Mouse (Mus musculus): Measurements from ENCODE around the gene 1700028P14Rik. TPM values are rescaled to one million over a fixed set of nuclear protein-coding genes. Genes with fewer than 3 reads are reported as not detected.

Gene 1700028P14Rik
- polyA plus RNA-seq, 1 experiment from 2014 or later, result 2.8 TPM

GRCm38 (mm10) chr19:23643819-23644218 lies 8.8 kb downstream of the 1700028P14Rik start:
- 90% methylated on average over 5 of the region's 5 CpGs for WGBS
- no peaks in the 10 kb centered on the region for H3K27me3 ChIP-seq (replicated peaks; ENCODE audit: control insufficient read depth, insufficient read depth, low read length)
- no peak overlapping the region for H3K4me2 ChIP-seq (ENCODE audit: low read depth, low read length)
- no peak for DNase-seq (ENCODE audit: low spot score)
- H3K36me3 ChIP-seq (ENCODE audit: control insufficient read depth, insufficient read depth, low read length), result no peaks in the 10 kb centered on the region
- no peaks in the 10 kb centered on the region for H3K9me3 ChIP-seq (ENCODE audit: control insufficient read depth, low read length)
- H3K4me1 ChIP-seq (ENCODE audit: control insufficient read depth, insufficient read depth, low read length), result no peaks in the 10 kb centered on the region
- H3K27ac ChIP-seq (replicated peaks; ENCODE audit: low read depth, low read length), result no peak overlapping the region
- ATAC-seq (ENCODE audit: low read depth), result no peak
- H3K9ac ChIP-seq (ENCODE audit: low read depth, low read length), result no peak overlapping the region
- no peak overlapping the region for H3K4me3 ChIP-seq (ENCODE audit: low read depth, low read length)

GRCm38 (mm10) chr19:23636786-23637185 lies 15.8 kb downstream of the 1700028P14Rik start:
- no peak for DNase-seq (ENCODE audit: low spot score)
- Histone ChIP-seq H3K36me3 (ENCODE audit: control insufficient read depth, insufficient read depth, low read length) (no peaks in the 10 kb centered on the region), H3K27ac (replicated peaks; ENCODE audit: low read depth, low read length) (no peak overlapping the region), H3K9me3 (ENCODE audit: control insufficient read depth, low read length) (no peaks in the 10 kb centered on the region), H3K27me3 (replicated peaks; ENCODE audit: control insufficient read depth, insufficient read depth, low read length) (no peaks in the 10 kb centered on the region), H3K4me2 (ENCODE audit: low read depth, low read length) (no peak overlapping the region), H3K9ac (ENCODE audit: low read depth, low read length) (no peak overlapping the region), H3K4me1 (ENCODE audit: control insufficient read depth, insufficient read depth, low read length) (no peaks in the 10 kb centered on the region), H3K4me3 (ENCODE audit: low read depth, low read length) (no peak overlapping the region)
- WGBS, result 55% methylated on average over 5 of the region's 5 CpGs
- ATAC-seq (ENCODE audit: low read depth), result no peak

DNA sequence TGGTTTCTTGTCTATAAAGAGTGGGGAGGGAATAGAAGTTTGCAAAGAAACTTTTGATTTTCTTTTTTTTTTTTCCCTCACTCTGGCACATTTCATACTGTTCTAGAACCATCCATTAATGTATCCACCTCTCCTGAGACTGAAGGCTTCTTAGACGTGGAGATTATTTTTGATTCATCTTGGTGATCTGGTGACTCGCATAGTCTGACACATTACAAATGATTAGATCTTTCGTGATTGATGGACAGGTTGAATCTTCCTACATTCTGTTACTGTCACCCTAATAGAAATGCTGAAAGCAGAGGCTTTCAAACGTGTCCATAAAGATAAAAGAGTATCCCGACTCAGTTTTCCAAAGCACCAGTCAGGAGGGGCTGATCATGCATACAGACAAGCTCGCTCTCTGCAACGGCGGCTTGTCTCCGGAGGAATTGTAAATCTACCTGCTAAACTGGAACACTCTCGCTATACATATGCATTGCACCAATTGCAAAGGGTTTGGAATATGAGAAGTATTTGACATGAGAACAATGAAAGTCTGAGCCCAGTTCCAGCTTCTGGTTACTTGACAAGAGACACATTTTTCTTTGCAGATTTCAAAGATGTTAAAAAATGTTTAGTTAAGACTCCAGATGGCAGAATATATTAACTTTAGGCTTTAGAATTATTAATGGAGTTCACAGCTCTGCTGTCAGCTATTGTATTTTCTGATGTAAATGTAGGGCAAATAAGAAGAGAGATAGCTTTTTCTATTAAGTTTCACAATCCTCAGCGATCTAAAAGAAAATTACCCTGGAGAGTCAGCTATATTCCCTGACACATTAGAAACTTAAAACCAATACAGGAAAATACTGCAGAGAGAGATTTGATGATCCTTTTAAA lies 20.8 kb downstream of the 1700028P14Rik start:
- 65% methylated on average over 11 of the region's 11 CpGs for WGBS
- H3K4me2 ChIP-seq (ENCODE audit: low read depth, low read length), result no peak overlapping the region
- no peaks in the 10 kb centered on the region for H3K27me3 ChIP-seq (replicated peaks; ENCODE audit: control insufficient read depth, insufficient read depth, low read length)
- no peaks in the 10 kb centered on the region for H3K36me3 ChIP-seq (ENCODE audit: control insufficient read depth, insufficient read depth, low read length)
- ATAC-seq (ENCODE audit: low read depth), result no peak; the same call in 1 of the 2 replicates
- H3K9ac ChIP-seq (ENCODE audit: low read depth, low read length), result no peak overlapping the region
- H3K4me1 ChIP-seq (ENCODE audit: control insufficient read depth, insufficient read depth, low read length), result no peaks in the 10 kb centered on the region
- H3K4me3 ChIP-seq (ENCODE audit: low read depth, low read length), result no peak overlapping the region
- H3K9me3 ChIP-seq (ENCODE audit: control insufficient read depth, low read length), result no peaks in the 10 kb centered on the region
- no peak overlapping the region for H3K27ac ChIP-seq (replicated peaks; ENCODE audit: low read depth, low read length)
- DNase-seq (ENCODE audit: low spot score), result peak; percentile 50

GRCm38 (mm10) chr19:23614268-23614667 lies 38.3 kb downstream of the 1700028P14Rik start:
- WGBS, result 90% methylated on average over 7 of the region's 7 CpGs
- H3K27ac ChIP-seq (replicated peaks; ENCODE audit: low read depth, low read length), result no peak overlapping the region

GRCm38 (mm10) chr19:23609724-23610123 lies 42.9 kb downstream of the 1700028P14Rik start:
- H3K4me3 ChIP-seq (ENCODE audit: low read depth, low read length), result no peak overlapping the region
- H3K36me3 ChIP-seq (ENCODE audit: control insufficient read depth, insufficient read depth, low read length), result no peaks in the 10 kb centered on the region
- no peak overlapping the region for H3K9ac ChIP-seq (ENCODE audit: low read depth, low read length)
- H3K4me1 ChIP-seq (ENCODE audit: control insufficient read depth, insufficient read depth, low read length), result no peaks in the 10 kb centered on the region
- H3K27me3 ChIP-seq (replicated peaks; ENCODE audit: control insufficient read depth, insufficient read depth, low read length), result no peaks in the 10 kb centered on the region
- H3K4me2 ChIP-seq (ENCODE audit: low read depth, low read length), result no peak overlapping the region
- ATAC-seq (ENCODE audit: low read depth), result no peak
- H3K27ac ChIP-seq (replicated peaks; ENCODE audit: low read depth, low read length), result no peak overlapping the region
- 67% methylated on average over 4 of the region's 4 CpGs for WGBS
- no peak for DNase-seq (ENCODE audit: low spot score)
- H3K9me3 ChIP-seq (ENCODE audit: control insufficient read depth, low read length), result no peaks in the 10 kb centered on the region

More at GRCm38 (mm10) chr19:23614268-23614667, 38.3 kb downstream of the 1700028P14Rik start:
- Histone ChIP-seq H3K9me3 (ENCODE audit: control insufficient read depth, low read length) (no peaks in the 10 kb centered on the region), H3K27me3 (replicated peaks; ENCODE audit: control insufficient read depth, insufficient read depth, low read length) (no peaks in the 10 kb centered on the region), H3K4me1 (ENCODE audit: control insufficient read depth, insufficient read depth, low read length) (no peaks in the 10 kb centered on the region), H3K4me2 (ENCODE audit: low read depth, low read length) (no peak overlapping the region), H3K4me3 (ENCODE audit: low read depth, low read length) (no peak overlapping the region), H3K36me3 (ENCODE audit: control insufficient read depth, insufficient read depth, low read length) (no peaks in the 10 kb centered on the region), H3K9ac (ENCODE audit: low read depth, low read length) (no peak overlapping the region)
- DNase-seq (ENCODE audit: low spot score), result no peak
- no peak for ATAC-seq (ENCODE audit: low read depth)

- 81% methylated on average over 2 of the region's 2 CpGs for WGBS
- H3K4me3 ChIP-seq (ENCODE audit: low read depth, low read length), result no peak overlapping the region
- no peak for DNase-seq (ENCODE audit: low spot score)
Observed at GRCm38 (mm10) chr19:23607951-23608350, 44.7 kb downstream of the 1700028P14Rik start.

DNA sequence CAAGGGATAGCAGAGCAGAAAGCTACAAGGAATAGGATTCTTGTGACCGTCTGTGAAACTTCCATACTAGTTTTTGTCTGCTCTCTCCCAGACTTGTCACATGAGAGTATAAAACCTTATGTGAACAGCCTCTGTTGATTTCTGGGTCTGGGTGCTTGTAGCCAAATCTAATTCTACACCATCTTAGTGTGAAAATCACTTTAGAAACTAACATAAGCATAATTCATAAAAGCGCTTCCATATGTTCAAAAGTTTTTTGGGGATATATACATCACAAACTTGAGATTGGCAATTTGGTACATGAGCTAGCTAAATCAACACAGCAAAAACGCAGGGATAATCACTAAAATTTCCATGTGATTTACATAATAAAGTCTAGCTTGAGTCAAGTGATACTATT lies 57.7 kb downstream of the 1700028P14Rik start:
- Histone ChIP-seq H3K27me3 (replicated peaks; ENCODE audit: control insufficient read depth, insufficient read depth, low read length) (no peaks in the 10 kb centered on the region), H3K9ac (ENCODE audit: low read depth, low read length) (no peak overlapping the region), H3K4me3 (ENCODE audit: low read depth, low read length) (no peak overlapping the region), H3K4me1 (ENCODE audit: control insufficient read depth, insufficient read depth, low read length) (no peaks in the 10 kb centered on the region), H3K27ac (replicated peaks; ENCODE audit: low read depth, low read length) (no peak overlapping the region), H3K4me2 (ENCODE audit: low read depth, low read length) (no peak overlapping the region), H3K9me3 (ENCODE audit: control insufficient read depth, low read length) (no peaks in the 10 kb centered on the region), H3K36me3 (ENCODE audit: control insufficient read depth, insufficient read depth, low read length) (no peaks in the 10 kb centered on the region)
- ATAC-seq (ENCODE audit: low read depth) (no peak), DNase-seq (ENCODE audit: low spot score) (no peak)
- 76% methylated on average over 3 of the region's 3 CpGs for WGBS

More at GRCm38 (mm10) chr19:23607951-23608350, 44.7 kb downstream of the 1700028P14Rik start:
- no peak for ATAC-seq (ENCODE audit: low read depth)
- no peaks in the 10 kb centered on the region for H3K27me3 ChIP-seq (replicated peaks; ENCODE audit: control insufficient read depth, insufficient read depth, low read length)
- no peaks in the 10 kb centered on the region for H3K9me3 ChIP-seq (ENCODE audit: control insufficient read depth, low read length)
- no peak overlapping the region for H3K9ac ChIP-seq (ENCODE audit: low read depth, low read length)
- H3K4me2 ChIP-seq (ENCODE audit: low read depth, low read length), result no peak overlapping the region
- H3K27ac ChIP-seq (replicated peaks; ENCODE audit: low read depth, low read length), result no peak overlapping the region
- no peaks in the 10 kb centered on the region for H3K36me3 ChIP-seq (ENCODE audit: control insufficient read depth, insufficient read depth, low read length)
- no peaks in the 10 kb centered on the region for H3K4me1 ChIP-seq (ENCODE audit: control insufficient read depth, insufficient read depth, low read length)

DNA sequence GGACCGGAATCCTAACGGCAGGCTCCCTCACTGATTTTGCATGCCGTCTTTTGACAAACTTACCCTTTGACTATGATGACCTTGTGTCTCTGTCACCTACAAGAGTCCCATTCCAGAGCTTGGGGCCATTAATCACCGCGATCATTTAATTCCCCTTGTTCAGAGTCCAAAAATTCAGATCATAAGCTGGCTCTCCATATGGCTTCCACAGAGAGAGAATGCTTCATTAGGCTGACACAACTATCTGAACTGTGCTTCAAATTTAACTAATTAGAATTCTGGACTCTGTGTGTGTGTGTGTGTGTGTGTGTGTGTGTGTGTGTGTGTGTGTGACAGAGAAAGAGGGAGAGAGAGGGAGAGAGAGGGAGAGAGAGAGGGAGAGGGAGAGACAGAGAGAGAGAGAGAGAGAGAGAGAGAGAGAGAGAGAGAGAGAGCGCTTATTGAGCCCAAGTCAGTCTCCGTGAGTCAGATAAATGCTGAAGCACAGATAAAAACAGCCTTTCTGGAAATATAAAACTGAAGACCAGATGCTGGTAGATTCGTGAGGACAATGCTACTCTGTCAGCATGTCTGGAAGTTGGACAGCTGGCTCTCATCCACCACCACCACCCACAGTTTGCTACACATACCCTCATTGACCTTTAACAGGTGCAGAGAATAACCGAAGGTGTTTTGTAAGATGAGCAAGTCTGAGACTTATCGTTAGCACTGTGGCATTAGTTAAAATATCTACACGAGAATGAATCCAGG lies 73.8 kb downstream of the 1700028P14Rik start:
- Histone ChIP-seq H3K36me3 (ENCODE audit: control insufficient read depth, insufficient read depth, low read length) (no peaks in the 10 kb centered on the region), H3K27me3 (replicated peaks; ENCODE audit: control insufficient read depth, insufficient read depth, low read length) (no peaks in the 10 kb centered on the region), H3K4me2 (ENCODE audit: low read depth, low read length) (no peak overlapping the region), H3K9me3 (ENCODE audit: control insufficient read depth, low read length) (no peaks in the 10 kb centered on the region), H3K9ac (ENCODE audit: low read depth, low read length) (no peak overlapping the region), H3K4me1 (ENCODE audit: control insufficient read depth, insufficient read depth, low read length) (no peaks in the 10 kb centered on the region), H3K27ac (replicated peaks; ENCODE audit: low read depth, low read length) (no peak overlapping the region), H3K4me3 (ENCODE audit: low read depth, low read length) (no peak overlapping the region)
- ATAC-seq (ENCODE audit: low read depth) (no peak; the same call in 1 of the 2 replicates), DNase-seq (ENCODE audit: low spot score) (peak; percentile 42)
- WGBS, result 67% methylated on average over 11 of the region's 11 CpGs

Data from embryonic facial prominence, embryonic 14.5 days (tissue).